In the genomic region with DNA sequence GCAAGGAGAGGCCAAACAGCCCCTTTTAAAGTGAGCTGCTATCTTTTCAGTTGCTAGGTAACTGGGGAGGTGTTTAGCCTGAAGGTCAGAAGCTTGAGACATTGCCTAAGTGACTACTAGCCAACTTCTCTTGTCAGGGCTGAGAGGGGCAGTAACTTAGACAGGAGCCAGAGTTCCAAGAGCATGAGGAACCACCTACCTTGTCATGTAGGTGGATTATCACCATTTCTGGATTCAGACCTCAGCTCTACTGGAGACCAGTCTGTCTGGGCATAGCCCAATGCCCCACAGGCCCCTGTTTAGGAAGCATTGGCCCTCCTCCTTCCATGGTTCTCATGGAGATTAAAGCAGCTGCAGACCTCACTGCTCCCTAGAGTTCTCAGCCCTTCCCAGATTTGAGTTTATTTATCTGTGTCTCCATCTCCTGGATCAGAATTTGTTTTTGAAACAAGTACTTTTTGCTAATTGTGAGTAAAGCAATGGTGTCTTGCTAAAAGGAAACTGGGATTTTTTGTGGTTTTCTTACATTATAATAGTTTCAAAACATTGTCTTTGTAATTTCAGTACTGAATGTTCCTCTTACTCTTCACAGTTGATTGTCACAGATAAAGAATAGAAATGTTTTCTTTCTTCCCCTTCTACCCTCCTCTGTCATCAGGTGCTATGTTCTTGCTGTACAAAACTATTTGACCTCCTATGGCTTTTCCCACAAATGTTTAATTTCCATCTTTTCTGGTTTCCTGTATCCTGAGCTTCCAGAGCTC, we compare ENCODE assay signal across 21 mouse cellular contexts. TPM values are rescaled to one million over a fixed set of nuclear protein-coding genes. Genes with fewer than 3 reads are reported as not detected.
A peak's percentile ranks its signal among the peaks of the same experiment; 100 is the strongest.
DNase-seq lines count a peak whose midpoint lies in the region; ATAC-seq lines count a peak whose summit lies in the region.
"Had no signal": no experiment of that assay in that cellular context is flagged by ENCODE, and none has a peak within 500 bp of the region (broad histone marks: within the 10 kb centered on the region; RNA-seq: fewer than 3 reads in every experiment).

No protein-coding gene starts in this region.

- DNase-seq in heart, embryonic 10.5 days (ENCODE audit: low spot score) = no peak
- DNase-seq in heart, adult 9 months (ENCODE audit: low spot score in 2 of 2) = no peak
- DNase-seq in urinary bladder, adult 2 months (ENCODE audit: low spot score) = no peak
- no peak for DNase-seq in cerebellum, adult 18-20 months
- no peak for DNase-seq in cerebellum, adult 9-11 months
- DNase-seq: adrenal gland, postnatal 25 days; cerebellum, adult 9-10 months; heart, adult 11 months; heart, postnatal 36 days; layer of hippocampus, postnatal 36 days; right cerebral cortex, postnatal 14 days had no signal

- no peak overlapping the region for H3K4me3 ChIP-seq in heart, embryonic 10.5 days
- H3K4me3 ChIP-seq: limb, embryonic 15.5 days; midbrain, embryonic 13.5 days had no signal

- 0 out of 2 replicates have a peak overlapping the region, but pooled peaks have one; percentile 2 for H3K27ac ChIP-seq in heart, embryonic 10.5 days
- H3K27ac ChIP-seq: hindbrain, embryonic 14.5 days; kidney, postnatal 0 days; limb, embryonic 15.5 days; midbrain, embryonic 13.5 days had no signal

- peak; percentile 76 for ATAC-seq in CD4-positive, CD25-positive, alpha-beta regulatory T cell, adult 4 months
- 0 out of 2 replicates have a peak, but pooled peaks have one; percentile 22 for ATAC-seq in common myeloid progenitor, adult 5-6 weeks (replicated peaks; ENCODE audit: low read depth, poor library complexity, severe bottlenecking)
- ATAC-seq in megakaryocyte, adult 5-6 weeks (ENCODE audit: poor library complexity, severe bottlenecking) = peak; percentile 66
- ATAC-seq: intestine, embryonic 16.5 days; lung, postnatal 0 days; midbrain, embryonic 13.5 days; Patski had no signal

- H3K27me3 ChIP-seq in heart, embryonic 10.5 days (ENCODE audit: insufficient read depth, poor library complexity, severe bottlenecking) = no peaks in the 10 kb centered on the region
- H3K27me3 ChIP-seq: limb, embryonic 15.5 days; midbrain, embryonic 13.5 days; Patski had no signal

- H3K36me3 ChIP-seq in heart, embryonic 10.5 days = no peaks in the 10 kb centered on the region
- H3K36me3 ChIP-seq: limb, embryonic 15.5 days; midbrain, embryonic 13.5 days had no signal

- peaks cover 11% of the 10 kb centered on the region; the same call in 1 of the 2 replicates for H3K4me1 ChIP-seq in heart, embryonic 10.5 days
- H3K4me1 ChIP-seq: limb, embryonic 15.5 days; midbrain, embryonic 13.5 days had no signal

- H3K9me3 ChIP-seq in heart, embryonic 10.5 days = no peaks in the 10 kb centered on the region
- H3K9me3 ChIP-seq: limb, embryonic 15.5 days; midbrain, embryonic 13.5 days had no signal

RNA-seq across cellular contexts. Expression of a gene that starts 8.1 kb away (rescaled TPM):
- polyA plus RNA-seq in heart, embryonic 10.5 days (2016; fragmentation: Nextera tagmentation; extraction: Ambion mirVana) = 22.0 and 26.7 TPM in 2 replicates
- 10 to 100 TPM; 30.7 to 35.2 TPM for polyA plus RNA-seq in CD4-positive, CD25-positive, alpha-beta regulatory T cell, adult 4 months (2017; shearing (Covaris generic))
- 25.3 and 35.9 TPM in 2 replicates for total RNA-seq in common myeloid progenitor, adult 5-6 weeks (2017)
- total RNA-seq in megakaryocyte, adult 5-6 weeks (2015) = 29.4 and 38.9 TPM in 2 replicates
- 45.9 and 48.1 TPM in 2 replicates for total RNA-seq in megakaryocyte, adult 5-6 weeks (2017)
- 38.4 and 51.5 TPM in 2 replicates for polyA plus RNA-seq in urinary bladder, adult 2 months (2012; rRNA removed)

Comparison
In these comparisons a context has a peak if more than half of its experiments do, and no peak if none do; other contexts are left out.
1. ATAC-seq: peak in every context shown above with its lines; median percentile 76 in CD4-positive, CD25-positive, alpha-beta regulatory T cell, adult 4 months; 66 in megakaryocyte, adult 5-6 weeks; 22 in common myeloid progenitor, adult 5-6 weeks.